Mouse (Mus musculus) intestine, embryonic 14.5 days (tissue): ENCODE measurements at regions not wholly inside any gene's neighbourhood (a gene's known extent, or its start where the extent isn't known, plus 50 kb on each side); places are given as distances from the start of the nearest gene placed in this dataset.

Source experiments
- ATAC-seq: fragments of 200-750 bp; cut with Nextera tagmentation; replicated peaks from 2 replicates; pipeline ENCODE4 v1.8.0; 2017; ENCODE audit warnings: low read depth, moderate number of reproducible peaks, moderate TSS enrichment, moderate library complexity; ENCODE audit not compliant: low FRiP score, low TSS enrichment
- DNase-seq: peaks from one replicate; pipeline ENCODE4 v3.0.0-alpha.2; 2018; ENCODE audit warnings: low spot score
- H3K27ac ChIP-seq: fragments of 300-500 bp; sonication (generic); 2 replicates; pipeline ENCODE4 v1.5.1; 2014; ENCODE audit warnings: low read depth, mild to moderate bottlenecking, control low read depth
- H3K27me3 ChIP-seq: fragments of 300-500 bp; sonication (generic); replicated peaks from 2 replicates; pipeline ENCODE4 v1.6.1; 2014; ENCODE audit warnings: low read length, control low read depth; ENCODE audit not compliant: control insufficient read depth, insufficient read depth
- H3K36me3 ChIP-seq: fragments of 300-500 bp; sonication (generic); 2 replicates; pipeline ENCODE4 v1.6.1; 2014; ENCODE audit warnings: low read length, control low read depth; ENCODE audit not compliant: control insufficient read depth, insufficient read depth
- H3K4me1 ChIP-seq: fragments of 300-500 bp; sonication (generic); replicated peaks from 2 replicates; pipeline ENCODE4 v1.6.1; 2014; ENCODE audit warnings: low read length, control low read depth, mixed read lengths; ENCODE audit not compliant: control insufficient read depth, insufficient read depth
- H3K4me2 ChIP-seq: fragments of 300-500 bp; sonication (generic); 2 replicates; pipeline ENCODE4 v1.6.1; 2014; ENCODE audit warnings: low read length
- H3K4me3 ChIP-seq: fragments of 300-500 bp; sonication (generic); 2 replicates; pipeline ENCODE4 v1.5.1; 2014; ENCODE audit warnings: low read depth, low read length, control low read depth, mixed read lengths
- H3K9ac ChIP-seq: fragments of 300-500 bp; sonication (generic); 2 replicates; pipeline ENCODE4 v1.6.1; 2014; ENCODE audit warnings: mild to moderate bottlenecking, low read length
- H3K9me3 ChIP-seq: fragments of 300-500 bp; sonication (generic); 2 replicates; pipeline ENCODE4 v1.6.1; 2016; ENCODE audit warnings: low read length, control low read depth; ENCODE audit not compliant: control insufficient read depth
- WGBS: fragments of 180-500 bp; shearing (Covaris S2); extraction: QIAGEN DNeasy Blood & Tissue Kit; methylation state at CpG from one replicate; pipeline ENCODE4 v1.1.7; 2014; 5-methylcytosine and 5-hydroxymethylcytosine counted together

DNA sequence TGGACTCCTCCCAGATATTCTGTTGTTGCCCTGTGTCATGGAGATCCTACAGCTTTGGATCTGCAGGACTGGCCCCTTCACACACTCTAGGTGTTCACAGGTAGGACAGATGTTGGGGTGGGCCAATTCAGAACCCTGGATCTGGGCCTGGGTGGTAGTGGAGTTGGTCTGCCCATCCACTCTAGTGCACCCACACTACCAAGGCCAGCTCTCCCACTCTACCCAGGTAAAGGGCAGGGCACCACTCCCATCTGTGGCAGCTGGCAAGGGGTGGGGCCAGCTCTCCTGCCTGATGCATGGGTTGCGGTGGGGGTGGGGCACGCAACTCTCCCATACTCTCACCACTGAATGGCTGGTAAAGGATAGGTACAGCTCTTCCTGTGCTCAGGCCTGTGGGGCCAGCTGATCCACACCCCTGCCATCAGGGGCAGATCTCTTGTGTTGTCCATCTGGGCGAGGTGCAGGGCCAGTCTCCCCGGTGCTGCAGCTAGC, 76.5 kb downstream of the Gja1 start:
- Histone ChIP-seq H3K4me3 (no peak overlapping the region), H3K4me1 (no peaks in the 10 kb centered on the region), H3K27ac (no peak overlapping the region), H3K9ac (no peak overlapping the region), H3K27me3 (no peaks in the 10 kb centered on the region), H3K36me3 (no peaks in the 10 kb centered on the region), H3K4me2 (no peak overlapping the region), H3K9me3 (no peaks in the 10 kb centered on the region)
- WGBS, result 90% methylated on average over 4 of the region's 4 CpGs
- no peak for ATAC-seq
- no peak for DNase-seq

DNA sequence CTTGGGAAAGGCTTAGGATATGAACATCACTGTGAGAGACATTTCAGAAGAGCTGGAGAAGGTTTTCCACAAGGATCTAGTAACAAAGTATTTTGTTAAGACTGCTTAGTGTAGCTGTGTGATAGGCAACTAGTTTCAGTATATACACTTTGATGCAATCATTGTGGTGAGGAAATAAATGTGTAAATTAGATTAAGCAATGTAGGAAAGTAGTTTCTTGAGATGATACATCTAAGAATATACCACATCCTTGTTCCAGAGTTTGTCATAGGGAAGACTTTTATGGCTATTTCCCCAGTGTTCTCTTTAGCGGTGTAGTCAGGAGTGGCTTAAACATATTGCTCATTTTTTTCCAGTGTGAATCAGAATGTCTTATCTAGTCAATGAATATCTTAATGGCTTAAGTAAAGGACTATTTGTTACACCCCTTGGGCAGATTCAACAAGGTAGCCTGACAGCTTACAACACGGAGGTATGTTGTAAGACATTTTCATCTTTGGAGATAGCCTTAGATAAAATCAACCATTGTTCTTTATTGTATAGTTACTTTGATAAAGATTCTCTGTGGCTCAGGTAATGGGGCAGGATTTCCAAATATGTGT, 78.8 kb downstream of the Gja1 start:
- no peaks in the 10 kb centered on the region for H3K9me3 ChIP-seq
- 85% methylated on average over 2 of the region's 2 CpGs for WGBS
- H3K27me3 ChIP-seq, result no peaks in the 10 kb centered on the region
- no peak overlapping the region for H3K9ac ChIP-seq
- H3K4me3 ChIP-seq, result no peak overlapping the region
- H3K4me1 ChIP-seq, result no peaks in the 10 kb centered on the region
- no peak for ATAC-seq
- H3K4me2 ChIP-seq, result no peak overlapping the region
- no peaks in the 10 kb centered on the region for H3K36me3 ChIP-seq
- H3K27ac ChIP-seq, result no peak overlapping the region
- DNase-seq, result no peak

GRCm38 (mm10) chr10:56468537-56468936, 91.4 kb downstream of the Gja1 start:
- no peak overlapping the region for H3K4me3 ChIP-seq
- 22% methylated on average over 6 of the region's 6 CpGs for WGBS
- DNase-seq (no peak), ATAC-seq (no peak)
- H3K4me2 ChIP-seq, result peak overlapping the region; percentile 47
- peak overlapping the region; percentile 65; the same call in 1 of the 2 replicates for H3K27ac ChIP-seq
- H3K36me3 ChIP-seq, result no peaks in the 10 kb centered on the region
- H3K9ac ChIP-seq, result no peak overlapping the region
- H3K4me1 ChIP-seq, result no peaks in the 10 kb centered on the region
- no peaks in the 10 kb centered on the region for H3K27me3 ChIP-seq
- H3K9me3 ChIP-seq, result no peaks in the 10 kb centered on the region

- WGBS, result 25% methylated on average over 15 of the region's 15 CpGs
- no peak for DNase-seq
- Histone ChIP-seq H3K4me1 (no peaks in the 10 kb centered on the region), H3K4me2 (peak overlapping the region; percentile 47), H3K9ac (0 out of 2 replicates have a peak overlapping the region, but pooled peaks have one; percentile 20), H3K27me3 (no peaks in the 10 kb centered on the region), H3K4me3 (peak overlapping the region; percentile 29), H3K27ac (peak overlapping the region; percentile 65; the same call in 1 of the 2 replicates), H3K9me3 (no peaks in the 10 kb centered on the region), H3K36me3 (no peaks in the 10 kb centered on the region)
- no peak for ATAC-seq
These were observed 92.0 kb downstream of the Gja1 start for GRCm38 (mm10) chr10:56468993-56469712.

DNA sequence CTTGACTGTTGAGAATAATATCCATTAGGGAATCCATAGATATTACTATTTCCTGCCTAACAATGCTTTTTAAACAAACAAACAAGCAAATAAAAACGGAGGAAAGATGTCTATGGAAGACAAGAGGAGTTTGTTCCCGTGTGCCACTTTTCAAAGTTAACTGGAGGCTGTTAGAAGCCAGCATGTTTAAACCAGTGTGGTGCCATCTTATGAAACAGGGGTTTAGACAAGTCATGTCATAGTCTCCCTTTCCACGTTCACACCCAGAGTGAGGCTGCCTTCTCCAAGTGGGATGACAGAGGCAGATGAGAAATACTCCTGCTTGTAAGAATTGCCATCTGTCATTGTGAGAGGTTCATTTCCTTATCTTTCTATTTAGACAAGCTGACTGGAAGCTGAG, 92.8 kb downstream of the Gja1 start:
- no peaks in the 10 kb centered on the region for H3K36me3 ChIP-seq
- no peaks in the 10 kb centered on the region for H3K4me1 ChIP-seq
- 73% methylated on average over 3 of the region's 3 CpGs for WGBS
- no peak overlapping the region for H3K27ac ChIP-seq
- H3K4me2 ChIP-seq, result peak overlapping the region; percentile 47
- no peaks in the 10 kb centered on the region for H3K9me3 ChIP-seq
- no peaks in the 10 kb centered on the region for H3K27me3 ChIP-seq
- no peak overlapping the region for H3K9ac ChIP-seq
- no peak for ATAC-seq
- DNase-seq, result no peak
- H3K4me3 ChIP-seq, result no peak overlapping the region

GRCm38 (mm10) chr10:56474951-56475350, 97.8 kb downstream of the Gja1 start:
- 77% methylated on average over 6 of the region's 6 CpGs for WGBS
- no peak for DNase-seq
- Histone ChIP-seq H3K9ac (no peak overlapping the region), H3K27me3 (no peaks in the 10 kb centered on the region), H3K9me3 (no peaks in the 10 kb centered on the region), H3K36me3 (no peaks in the 10 kb centered on the region), H3K4me1 (no peaks in the 10 kb centered on the region), H3K27ac (no peak overlapping the region), H3K4me3 (no peak overlapping the region), H3K4me2 (no peak overlapping the region)
- no peak for ATAC-seq

DNA sequence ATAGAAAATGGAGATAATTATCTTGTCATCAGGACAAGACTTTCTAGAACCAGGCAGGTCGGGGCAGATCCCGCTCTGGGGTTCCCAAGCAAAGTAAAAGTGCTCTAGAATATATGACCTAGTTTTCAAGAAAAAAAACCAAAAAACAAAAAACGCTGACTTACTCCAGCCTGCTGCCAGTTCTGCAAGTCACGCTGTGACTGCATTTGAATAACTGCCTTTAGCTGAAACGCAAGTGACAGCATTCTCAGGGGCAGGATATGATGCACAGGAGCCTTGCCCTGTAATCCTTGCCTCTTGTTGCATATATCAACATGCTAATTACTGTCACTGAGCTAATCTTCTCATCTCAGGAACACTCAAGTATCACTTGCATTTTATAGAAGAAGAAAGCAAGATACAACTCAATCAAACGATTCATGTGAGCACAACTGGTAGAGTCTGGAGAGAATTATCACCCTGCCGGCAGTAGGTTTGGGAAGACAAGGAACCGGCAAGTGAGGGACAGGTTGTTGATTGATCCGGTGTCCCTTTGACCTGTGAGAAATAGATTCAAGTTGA, 105.1 kb downstream of the Gja1 start:
- Histone ChIP-seq H3K27me3 (no peaks in the 10 kb centered on the region), H3K9me3 (no peaks in the 10 kb centered on the region), H3K4me2 (no peak overlapping the region), H3K36me3 (no peaks in the 10 kb centered on the region), H3K4me1 (0 out of 2 replicates have a peak, but pooled peaks cover 4% of the 10 kb centered on the region), H3K9ac (no peak overlapping the region), H3K4me3 (no peak overlapping the region), H3K27ac (no peak overlapping the region)
- 65% methylated on average over 9 of the region's 9 CpGs for WGBS
- no peak for ATAC-seq
- no peak for DNase-seq

DNA sequence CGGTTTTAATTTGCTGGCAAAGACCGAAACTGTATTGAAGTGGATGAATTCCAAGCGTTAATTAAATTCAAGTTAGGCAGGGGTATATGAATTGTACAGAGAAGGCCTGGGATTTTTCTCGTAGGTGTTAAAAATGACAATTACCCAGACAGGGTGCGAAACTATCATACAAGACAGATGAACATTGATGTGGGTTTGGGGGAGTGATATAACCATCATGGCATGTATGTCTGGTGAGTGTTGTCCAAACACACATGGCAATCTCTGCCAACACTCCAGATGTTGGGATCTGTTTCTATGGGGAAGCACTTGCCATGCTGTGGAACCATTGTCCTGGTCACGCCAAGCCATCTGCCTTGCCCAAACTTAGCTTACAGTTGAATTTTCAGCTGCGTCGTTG, 107.8 kb downstream of the Gja1 start:
- Histone ChIP-seq H3K36me3 (no peaks in the 10 kb centered on the region), H3K27me3 (no peaks in the 10 kb centered on the region), H3K4me2 (no peak overlapping the region), H3K9me3 (no peaks in the 10 kb centered on the region), H3K9ac (no peak overlapping the region), H3K4me1 (0 out of 2 replicates have a peak, but pooled peaks cover 4% of the 10 kb centered on the region), H3K4me3 (no peak overlapping the region), H3K27ac (no peak overlapping the region)
- WGBS, result 94% methylated on average over 8 of the region's 8 CpGs
- no peak for ATAC-seq
- DNase-seq, result no peak
